Mouse (Mus musculus): ENCODE measurements around the gene Dpf3. TPM values are rescaled to one million over a fixed set of nuclear protein-coding genes. Genes with fewer than 3 reads are reported as not detected.

Dpf3 gene
- polyA plus RNA-seq, 1 experiment from 2014 or later = 5.9 TPM

- 31% methylated on average over 8 of the region's 8 CpGs for WGBS
- H3K4me2 ChIP-seq (replicated peaks; ENCODE audit: low read depth) = peak overlapping the region; percentile 65
- no peaks in the 10 kb centered on the region for H3K4me1 ChIP-seq (replicated peaks; ENCODE audit: control insufficient read depth, insufficient read depth, low read length)
- H3K4me3 ChIP-seq (ENCODE audit: low read depth, low read length) = peak overlapping the region; percentile 67
- H3K27me3 ChIP-seq (replicated peaks; ENCODE audit: control insufficient read depth, insufficient read depth, low read length) = no peaks in the 10 kb centered on the region
- no peak for TF ChIP-seq CTCF (IDR thresholded peaks at IDR 0.05; ENCODE audit: low read depth)
- H3K27ac ChIP-seq (ENCODE audit: low read depth, low read length) = no peak overlapping the region
- ATAC-seq = no peak
- H3K9me3 ChIP-seq (ENCODE audit: control insufficient read depth) = no peaks in the 10 kb centered on the region
- H3K9ac ChIP-seq (ENCODE audit: low read depth, low read length) = no peak overlapping the region
- no peaks in the 10 kb centered on the region for H3K36me3 ChIP-seq (ENCODE audit: control insufficient read depth, insufficient read depth)
Measured at GRCm38 (mm10) chr12:83521083-83521482, 33.6 kb upstream of the Dpf3 start.

DNA sequence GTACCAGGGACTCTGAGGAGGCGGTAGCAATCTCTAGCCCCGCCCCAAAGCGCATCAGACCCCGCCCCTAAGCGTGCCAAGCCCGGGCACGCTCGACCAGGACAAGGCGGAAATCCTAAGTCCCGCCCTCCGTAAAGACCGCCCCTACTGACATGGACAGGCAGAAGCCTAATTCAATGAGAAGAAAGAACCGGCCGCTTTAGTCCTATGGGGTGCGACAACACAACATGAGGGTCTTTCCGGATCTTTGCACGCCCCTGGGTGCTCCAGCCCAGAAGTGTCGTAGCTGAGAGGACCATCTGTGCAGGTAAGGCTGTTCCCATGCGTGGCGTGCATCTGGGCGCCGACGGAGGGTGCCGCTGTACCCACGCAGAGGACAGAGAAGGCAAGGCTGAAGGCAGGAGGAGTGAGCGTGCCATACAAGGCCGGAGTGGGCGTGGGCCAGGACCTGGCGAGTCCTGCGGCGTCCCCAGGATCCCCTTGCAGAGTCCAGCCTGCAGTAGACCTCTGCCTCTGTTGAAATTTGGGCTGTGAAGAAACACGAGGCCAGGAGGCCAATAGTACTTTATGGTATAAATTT lies 32.9 kb upstream of the Dpf3 start, which contains the start of gene Dcaf4:
Gene Dcaf4, plus strand, starts transcription at position 156 of the 580 bp plus-strand sequence.
- peak within 1 kb of the TSS; percentile 65 for H3K4me2 ChIP-seq (replicated peaks; ENCODE audit: low read depth)
- no peaks in the 10 kb centered on the region for H3K4me1 ChIP-seq (replicated peaks; ENCODE audit: control insufficient read depth, insufficient read depth, low read length)
- H3K4me3 ChIP-seq (ENCODE audit: low read depth, low read length) = peak within 1 kb of the TSS; percentile 67
- H3K9me3 ChIP-seq (ENCODE audit: control insufficient read depth) = no peaks in the 10 kb centered on the region
- peak; percentile 62 for TF ChIP-seq CTCF (IDR thresholded peaks at IDR 0.05; ENCODE audit: low read depth)
- peak; percentile 97 for ATAC-seq
- peak within 1 kb of the TSS; percentile 38; the same call in 1 of the 2 replicates for H3K9ac ChIP-seq (ENCODE audit: low read depth, low read length)
- no peaks in the 10 kb centered on the region for H3K27me3 ChIP-seq (replicated peaks; ENCODE audit: control insufficient read depth, insufficient read depth, low read length)
- under 1% methylated on average over 32 of the region's 32 CpGs for WGBS
- no peaks in the 10 kb centered on the region for H3K36me3 ChIP-seq (ENCODE audit: control insufficient read depth, insufficient read depth)
- H3K27ac ChIP-seq (ENCODE audit: low read depth, low read length) = peak within 1 kb of the TSS; percentile 37; the same call in 1 of the 2 replicates

- Histone ChIP-seq H3K27ac (ENCODE audit: low read depth, low read length) (no peak overlapping the region), H3K9ac (ENCODE audit: low read depth, low read length) (no peak overlapping the region), H3K4me3 (ENCODE audit: low read depth, low read length) (no peak overlapping the region), H3K9me3 (ENCODE audit: control insufficient read depth) (no peaks in the 10 kb centered on the region), H3K27me3 (replicated peaks; ENCODE audit: control insufficient read depth, insufficient read depth, low read length) (no peaks in the 10 kb centered on the region), H3K4me2 (replicated peaks; ENCODE audit: low read depth) (no peak overlapping the region), H3K4me1 (replicated peaks; ENCODE audit: control insufficient read depth, insufficient read depth, low read length) (no peaks in the 10 kb centered on the region), H3K36me3 (ENCODE audit: control insufficient read depth, insufficient read depth) (no peaks in the 10 kb centered on the region)
- WGBS = 64% methylated on average over 3 of the region's 3 CpGs
- TF ChIP-seq CTCF (IDR thresholded peaks at IDR 0.05; ENCODE audit: low read depth) = no peak
- no peak for ATAC-seq
Measured at GRCm38 (mm10) chr12:83517580-83517979, 30.1 kb upstream of the Dpf3 start.

GRCm38 (mm10) chr12:83514216-83514615 lies 26.7 kb upstream of the Dpf3 start:
- Histone ChIP-seq H3K4me1 (replicated peaks; ENCODE audit: control insufficient read depth, insufficient read depth, low read length) (no peaks in the 10 kb centered on the region), H3K27ac (ENCODE audit: low read depth, low read length) (no peak overlapping the region), H3K27me3 (replicated peaks; ENCODE audit: control insufficient read depth, insufficient read depth, low read length) (no peaks in the 10 kb centered on the region), H3K9ac (ENCODE audit: low read depth, low read length) (no peak overlapping the region), H3K4me3 (ENCODE audit: low read depth, low read length) (no peak overlapping the region), H3K9me3 (ENCODE audit: control insufficient read depth) (no peaks in the 10 kb centered on the region), H3K36me3 (ENCODE audit: control insufficient read depth, insufficient read depth) (no peaks in the 10 kb centered on the region), H3K4me2 (replicated peaks; ENCODE audit: low read depth) (no peak overlapping the region)
- WGBS = 54% methylated on average over 4 of the region's 4 CpGs
- ATAC-seq = no peak
- no peak for TF ChIP-seq CTCF (IDR thresholded peaks at IDR 0.05; ENCODE audit: low read depth)

DNA sequence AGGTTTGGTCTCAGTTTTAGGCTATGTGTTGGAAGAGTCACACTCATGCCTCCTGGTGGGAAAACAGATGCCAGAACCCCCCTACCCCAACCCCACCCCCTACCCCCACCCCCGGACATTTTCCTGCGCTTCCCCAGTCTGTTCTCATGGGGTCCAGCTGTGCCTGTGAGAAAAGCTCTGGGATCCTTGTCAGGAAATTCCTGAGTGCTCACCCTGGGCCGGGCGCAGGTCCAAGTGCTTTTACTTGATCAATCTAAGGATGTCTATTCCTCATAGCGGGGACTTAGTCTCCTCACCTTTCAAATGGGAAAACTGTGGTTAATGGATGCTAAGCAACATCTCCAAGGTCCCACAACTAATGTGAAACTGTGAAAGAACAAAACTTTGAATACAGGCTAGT lies 25.7 kb upstream of the Dpf3 start:
- no peak for ATAC-seq
- no peaks in the 10 kb centered on the region for H3K27me3 ChIP-seq (replicated peaks; ENCODE audit: control insufficient read depth, insufficient read depth, low read length)
- H3K4me1 ChIP-seq (replicated peaks; ENCODE audit: control insufficient read depth, insufficient read depth, low read length) = no peaks in the 10 kb centered on the region
- no peak for TF ChIP-seq CTCF (IDR thresholded peaks at IDR 0.05; ENCODE audit: low read depth)
- H3K4me2 ChIP-seq (replicated peaks; ENCODE audit: low read depth) = no peak overlapping the region
- 34% methylated on average over 5 of the region's 5 CpGs for WGBS
- no peaks in the 10 kb centered on the region for H3K9me3 ChIP-seq (ENCODE audit: control insufficient read depth)
- no peak overlapping the region for H3K4me3 ChIP-seq (ENCODE audit: low read depth, low read length)
- no peaks in the 10 kb centered on the region for H3K36me3 ChIP-seq (ENCODE audit: control insufficient read depth, insufficient read depth)
- H3K27ac ChIP-seq (ENCODE audit: low read depth, low read length) = no peak overlapping the region
- H3K9ac ChIP-seq (ENCODE audit: low read depth, low read length) = no peak overlapping the region

DNA sequence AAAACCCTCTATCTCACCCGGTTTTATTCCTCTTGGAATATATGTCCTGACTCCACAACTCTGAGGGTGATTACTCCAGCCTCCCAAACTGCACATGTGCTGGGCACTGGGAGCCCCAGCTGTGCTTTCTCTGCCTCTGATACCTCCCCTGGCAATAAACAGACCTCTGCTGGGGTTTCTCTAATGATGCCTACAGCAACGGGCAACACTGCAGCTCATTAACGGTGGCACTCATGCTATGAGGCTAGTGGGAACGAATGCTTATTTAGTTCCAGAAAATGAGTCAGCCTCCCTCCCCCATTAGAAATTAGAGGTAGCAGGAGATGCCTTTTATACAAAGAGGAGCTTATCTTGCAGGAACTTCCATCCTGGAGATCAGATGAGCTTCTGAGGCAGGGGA lies 25.3 kb upstream of the Dpf3 start:
- Histone ChIP-seq H3K9ac (ENCODE audit: low read depth, low read length) (no peak overlapping the region), H3K27ac (ENCODE audit: low read depth, low read length) (no peak overlapping the region), H3K4me2 (replicated peaks; ENCODE audit: low read depth) (no peak overlapping the region), H3K4me3 (ENCODE audit: low read depth, low read length) (no peak overlapping the region), H3K36me3 (ENCODE audit: control insufficient read depth, insufficient read depth) (no peaks in the 10 kb centered on the region), H3K4me1 (replicated peaks; ENCODE audit: control insufficient read depth, insufficient read depth, low read length) (no peaks in the 10 kb centered on the region), H3K27me3 (replicated peaks; ENCODE audit: control insufficient read depth, insufficient read depth, low read length) (no peaks in the 10 kb centered on the region), H3K9me3 (ENCODE audit: control insufficient read depth) (no peaks in the 10 kb centered on the region)
- 33% methylated on average over 4 of the region's 4 CpGs for WGBS
- ATAC-seq = no peak
- no peak for TF ChIP-seq CTCF (IDR thresholded peaks at IDR 0.05; ENCODE audit: low read depth)
